Mouse (Mus musculus): ENCODE data around the gene Wdr64.

The Wdr64 gene

DNA sequence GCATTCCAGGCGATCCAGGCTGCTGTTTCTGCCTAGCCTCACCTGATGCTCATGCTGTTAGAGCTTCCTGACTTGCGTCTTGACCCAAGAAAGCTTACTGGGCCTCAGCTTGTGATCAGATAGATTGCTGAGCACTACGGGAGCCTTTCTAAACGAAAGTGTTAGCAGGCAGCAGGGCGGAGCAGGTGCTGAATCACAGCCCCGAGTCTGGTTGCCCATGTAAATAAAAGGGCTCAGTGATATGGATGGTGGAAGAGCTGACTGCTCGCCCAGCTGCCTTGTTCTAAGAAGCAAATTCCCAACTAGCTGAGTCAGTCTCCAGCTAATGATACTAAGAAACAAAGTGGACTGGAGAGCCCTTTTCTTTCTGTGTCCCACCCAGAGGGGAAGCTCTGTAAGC, 27.4 kb downstream of the Wdr64 start:
- DNase-seq (ENCODE audit: low read depth) = no peak

DNA sequence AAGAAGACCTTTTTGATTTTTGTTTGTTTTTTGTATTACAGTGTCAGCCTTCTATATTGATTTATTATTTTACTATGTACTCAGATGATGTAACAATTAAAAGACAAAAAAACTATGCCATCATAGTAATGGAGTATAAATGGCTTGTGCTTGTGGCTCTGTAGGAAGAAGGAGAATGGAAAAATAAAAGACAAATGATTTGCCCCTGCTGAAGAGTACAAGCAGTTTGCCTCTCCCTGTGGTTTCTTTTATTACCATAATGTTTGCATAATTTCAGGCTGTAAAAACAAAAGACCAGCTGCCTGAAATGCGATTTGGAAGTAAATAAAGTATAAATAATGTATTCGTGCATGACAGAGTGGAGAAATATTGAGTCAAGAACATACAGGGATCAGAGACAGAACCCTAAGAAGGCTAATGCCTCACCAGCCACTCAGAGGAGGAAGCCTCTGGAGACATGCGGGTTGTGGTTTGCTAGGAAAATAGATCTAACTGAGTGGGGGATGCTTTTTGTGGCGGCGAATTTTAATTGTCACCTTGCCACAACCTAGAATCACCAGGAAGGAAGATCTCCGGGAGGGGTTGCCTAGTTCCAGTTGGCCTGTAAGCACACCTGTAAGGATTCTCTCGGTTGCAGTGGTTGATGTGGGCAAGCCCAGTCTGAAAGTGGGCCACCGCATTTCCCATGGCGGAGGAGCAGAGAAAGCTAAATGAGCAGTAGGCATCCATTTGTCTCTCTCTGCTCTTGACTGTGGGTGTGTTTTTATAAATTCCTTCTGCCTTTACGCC, 56.4 kb downstream of the Wdr64 start:
- DNase-seq (ENCODE audit: low read depth) = no peak

DNA sequence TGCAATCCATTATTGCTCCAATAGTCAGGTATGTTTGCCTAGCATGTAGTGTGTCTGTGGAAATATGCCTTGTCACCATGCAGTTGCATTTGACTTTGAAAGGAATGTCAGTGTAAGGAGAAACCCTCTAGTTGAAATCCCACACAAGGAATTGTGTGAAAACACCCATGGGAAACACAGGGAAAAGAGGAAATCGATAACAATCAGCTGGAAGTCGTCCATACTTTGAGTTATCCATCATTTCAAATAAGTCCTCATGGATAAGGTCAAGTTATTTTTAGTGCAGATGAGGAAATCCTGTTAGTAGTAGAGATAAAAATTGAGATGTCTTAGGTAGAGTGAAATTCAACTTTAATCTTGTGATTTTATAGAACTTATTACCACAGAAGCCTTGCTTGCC, 96.3 kb downstream of the Wdr64 start:
- no peak for DNase-seq (ENCODE audit: low read depth)

DNA sequence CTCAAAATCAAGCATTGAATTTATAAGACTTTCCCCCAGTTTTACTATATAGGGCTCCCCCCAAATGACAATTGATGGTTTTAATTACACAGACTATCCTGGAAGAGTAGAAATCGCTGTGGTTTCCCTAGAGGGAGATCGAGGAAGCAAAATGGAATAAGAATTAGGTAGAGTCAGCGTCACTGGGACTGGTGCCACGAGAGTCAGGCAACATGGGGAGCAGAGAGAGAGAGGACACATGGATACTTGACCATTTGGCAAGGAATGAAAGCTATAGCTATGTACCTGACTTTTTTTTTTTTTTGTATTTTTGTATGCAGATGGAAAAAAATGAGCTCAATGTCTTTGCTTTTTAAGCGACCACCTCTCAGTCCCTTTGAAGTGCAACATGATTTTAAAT, 110.0 kb downstream of the Wdr64 start:
- DNase-seq (ENCODE audit: low read depth) = no peak

DNA sequence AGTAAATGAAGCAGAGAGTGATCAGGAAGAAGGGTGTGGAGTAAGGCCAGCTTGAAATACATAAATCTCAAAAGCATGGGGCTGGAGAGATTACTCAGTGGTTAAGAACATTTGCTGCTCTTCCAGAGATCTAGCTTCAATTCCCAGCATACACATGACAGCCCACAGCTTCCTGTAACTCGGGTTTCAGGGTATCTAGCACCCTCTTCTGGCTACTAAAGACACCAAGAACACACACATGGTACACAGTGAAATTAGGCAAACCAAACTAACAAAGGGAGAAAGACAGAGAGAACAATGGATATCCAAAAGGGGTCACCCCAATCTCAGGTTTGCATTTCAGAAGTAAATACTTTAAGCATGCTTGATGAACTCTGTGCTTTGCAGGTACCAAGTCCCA, 113.2 kb downstream of the Wdr64 start:
- DNase-seq (ENCODE audit: low read depth) = no peak

DNA sequence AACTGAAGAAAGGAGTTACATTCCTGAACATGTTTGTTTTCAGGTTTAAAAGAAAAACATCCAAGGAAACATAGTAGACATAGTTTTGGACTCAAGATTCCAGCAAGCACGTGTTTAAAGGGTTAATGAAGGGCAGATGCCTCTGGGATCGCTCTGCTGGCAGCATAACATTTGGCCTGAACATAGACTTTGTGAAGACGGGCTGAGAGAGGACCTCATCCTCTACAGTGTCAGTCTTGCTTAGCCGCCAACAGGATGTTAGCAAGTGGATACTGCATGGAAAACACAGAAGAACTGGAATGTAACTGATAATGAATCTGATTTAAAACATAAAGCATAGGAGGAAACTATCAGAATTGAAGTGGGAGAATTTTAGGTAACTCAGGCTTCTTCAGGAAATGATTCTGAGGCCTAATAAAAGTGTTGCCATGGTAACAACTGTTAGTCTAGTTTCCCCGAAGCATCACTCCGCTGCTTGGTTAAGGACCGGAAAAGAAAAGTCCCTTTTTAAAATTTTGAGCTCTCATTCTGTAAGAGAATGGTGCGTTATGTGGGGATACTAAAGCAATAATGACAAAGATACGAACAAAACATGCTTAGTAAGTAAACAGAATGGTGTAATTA, 125.5 kb downstream of the Wdr64 start:
- DNase-seq (ENCODE audit: low read depth) = no peak

DNA sequence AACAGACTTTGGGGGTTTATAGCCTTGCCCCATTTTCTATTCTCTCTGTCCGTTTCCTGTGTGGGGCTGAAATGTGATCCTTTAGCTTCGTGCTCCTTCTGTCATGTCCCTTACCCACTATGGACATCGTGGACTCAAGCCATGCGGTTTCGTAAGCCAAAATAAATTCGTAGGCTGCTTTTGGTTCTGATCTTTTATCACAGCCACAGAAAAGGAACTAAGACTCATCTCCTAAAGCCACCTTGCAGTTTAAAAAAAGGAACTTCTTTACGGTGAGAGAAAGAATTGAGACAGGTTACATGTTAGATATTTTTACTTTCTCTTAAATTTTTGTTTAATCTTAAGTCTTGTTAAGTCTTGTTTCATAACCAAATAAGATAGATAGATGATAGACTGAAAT, 130.1 kb downstream of the Wdr64 start:
- no peak for DNase-seq (ENCODE audit: low read depth)

DNA sequence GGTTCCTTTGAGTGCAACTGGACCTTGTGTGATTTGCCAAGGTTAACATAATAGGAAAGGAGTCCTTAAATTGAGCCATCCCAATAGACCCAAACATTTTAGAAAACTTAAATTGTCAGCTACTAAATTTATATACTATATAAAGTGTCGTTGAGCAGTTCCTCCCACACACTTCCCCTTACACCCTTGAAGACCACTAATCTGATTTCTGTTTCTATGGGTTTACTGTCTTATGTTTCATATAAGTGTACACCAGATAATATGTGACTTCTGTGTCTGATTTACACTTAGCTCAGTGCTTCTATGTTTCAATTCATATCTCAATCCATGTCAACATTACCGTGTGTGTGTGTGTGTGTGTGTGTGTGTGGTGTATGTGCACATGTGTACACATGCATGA, 130.8 kb downstream of the Wdr64 start:
- DNase-seq (ENCODE audit: low read depth) = no peak

DNA sequence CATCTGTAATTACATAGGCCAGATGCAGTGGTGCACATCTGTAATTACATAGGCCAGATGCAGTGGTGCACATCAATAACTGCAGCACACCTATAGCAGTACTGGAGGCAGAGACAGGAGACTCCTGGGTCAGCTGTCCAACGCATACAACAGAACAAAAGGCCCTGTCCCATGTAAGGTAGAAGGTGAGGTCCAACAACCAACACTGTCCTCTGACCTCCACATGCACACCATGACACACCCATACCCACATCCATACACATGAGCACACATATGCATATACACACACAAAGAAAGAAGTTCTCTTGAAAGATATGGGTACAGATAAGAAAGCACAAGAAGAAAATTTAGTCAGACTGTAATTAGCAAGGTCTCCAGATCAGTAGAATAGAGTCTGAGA, 157.1 kb downstream of the Wdr64 start:
- no peak for DNase-seq (ENCODE audit: low read depth)

All from induced T-regulatory cell, adult 2 months (primary cell).